Mouse (Mus musculus) left cerebral cortex, postnatal 36 days (tissue): ENCODE measurements around the gene Dync1li1. TPM values are rescaled to one million over a fixed set of nuclear protein-coding genes. Genes with fewer than 3 reads are reported as not detected.
"Not testable (repeated sequence)": the region's sequence is repeated elsewhere in the genome, so short reads cannot be mapped to it uniquely, and the experiment has no call there.

Experiments used
- DNase-seq, 2 experiments: peaks; one replicate each; pipeline ENCODE4 v3.0.0; 2021 to 2022; ENCODE audit warnings: low spot score in 2 of 2, mixed read lengths in 1 of 2
- intact Hi-C: fragments of 180-260 bp; cut with DNase I; formaldehyde crosslinking; loops from one replicate; pipeline ENCODE4 v1.15.1; 2025
- total RNA-seq, 2 experiments: library from RNA; stranded (reverse); gene quantifications; 2 replicates each; pipeline ENCODE4 v1.2.3; 2021

The Dync1li1 gene
- total RNA-seq, 2 experiments from 2014 or later: 91.3 to 92.5 TPM

DNA sequence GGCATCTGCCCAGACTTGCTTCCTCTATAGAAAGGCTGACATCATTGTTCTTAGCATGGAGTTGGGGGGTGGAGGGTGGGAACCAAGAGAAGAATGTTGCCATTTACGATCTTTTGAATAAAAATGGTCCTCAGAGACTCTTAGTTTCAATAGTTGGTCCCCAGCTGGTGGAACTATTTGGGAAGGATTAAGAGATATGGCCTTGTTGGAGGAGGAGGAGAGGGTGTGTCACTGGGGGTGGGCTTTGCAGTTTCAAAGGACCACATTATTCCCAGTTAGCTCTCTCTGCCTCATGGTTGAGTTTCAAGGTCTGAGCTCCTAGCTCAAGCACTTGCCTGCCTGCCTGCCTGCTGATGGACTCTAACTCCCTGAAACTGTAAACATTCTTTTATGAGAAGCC is 16.6 kb upstream of the Dync1li1 start:
- intact Hi-C loops: no loop called here
- no peak for DNase-seq

DNA sequence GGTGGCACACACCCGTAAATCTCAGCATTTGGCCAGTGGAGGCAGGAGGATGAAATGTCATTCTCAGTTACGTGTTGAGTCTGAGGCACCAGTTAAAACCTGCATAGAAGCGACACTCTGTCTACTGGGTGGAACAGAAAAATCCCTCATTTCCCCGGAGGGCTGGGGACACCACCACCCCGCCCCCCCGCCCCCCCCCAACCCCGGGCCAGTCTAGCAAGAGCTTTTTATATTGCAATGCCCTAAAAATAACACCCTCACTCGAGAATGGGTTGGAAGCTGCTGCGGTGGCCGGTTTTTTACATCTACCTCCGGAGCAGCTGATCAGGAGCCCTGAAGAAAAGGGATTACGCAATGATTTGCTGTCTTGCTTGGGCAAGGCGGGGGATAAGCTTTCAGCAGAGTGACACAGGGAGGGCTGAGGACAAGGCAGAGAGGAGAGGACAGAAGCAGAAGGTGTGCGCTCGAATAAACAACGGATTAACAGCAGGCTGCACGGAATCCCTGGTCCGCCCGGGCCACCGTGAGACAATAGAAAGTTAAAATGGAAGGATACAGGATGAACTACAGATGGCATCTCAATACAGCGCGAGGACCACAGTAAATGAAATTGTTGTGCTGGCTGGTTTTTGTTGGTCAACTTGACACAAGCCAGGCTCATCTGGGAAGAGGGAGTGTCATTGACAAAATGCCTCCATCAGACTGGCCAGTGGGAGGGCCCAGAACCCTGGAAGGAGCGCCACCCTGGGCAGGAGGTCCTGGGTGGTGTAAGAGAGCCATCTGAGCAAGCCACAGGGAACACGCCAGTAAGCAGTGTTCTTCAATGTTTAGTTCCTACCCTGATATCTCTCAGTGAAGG is 15.7 kb upstream of the Dync1li1 start:
- intact Hi-C loops: no loop called here
- peak; percentile 33 to 54 for DNase-seq

DNA sequence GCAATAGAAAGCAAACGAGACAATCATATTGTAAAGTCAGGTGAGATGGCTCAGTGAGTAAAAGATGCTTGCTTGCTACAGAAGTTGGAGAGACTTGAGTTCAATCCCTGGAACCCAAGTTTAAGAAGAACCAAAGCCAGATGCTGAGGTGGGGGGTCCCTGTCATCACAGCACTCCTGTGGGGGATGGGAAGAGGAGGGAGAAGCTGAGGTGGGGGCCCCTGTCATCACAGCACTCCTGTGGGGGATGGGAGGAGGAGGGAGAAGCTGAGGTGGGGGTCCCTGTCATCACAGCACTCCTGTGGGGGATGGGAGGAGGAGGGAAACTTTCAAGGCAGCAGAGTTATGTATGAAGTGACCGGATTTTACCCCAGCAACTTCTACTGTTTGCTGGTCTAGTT is 15.0 kb upstream of the Dync1li1 start:
- DNase-seq: no peak
- intact Hi-C loops: no loop called here

DNA sequence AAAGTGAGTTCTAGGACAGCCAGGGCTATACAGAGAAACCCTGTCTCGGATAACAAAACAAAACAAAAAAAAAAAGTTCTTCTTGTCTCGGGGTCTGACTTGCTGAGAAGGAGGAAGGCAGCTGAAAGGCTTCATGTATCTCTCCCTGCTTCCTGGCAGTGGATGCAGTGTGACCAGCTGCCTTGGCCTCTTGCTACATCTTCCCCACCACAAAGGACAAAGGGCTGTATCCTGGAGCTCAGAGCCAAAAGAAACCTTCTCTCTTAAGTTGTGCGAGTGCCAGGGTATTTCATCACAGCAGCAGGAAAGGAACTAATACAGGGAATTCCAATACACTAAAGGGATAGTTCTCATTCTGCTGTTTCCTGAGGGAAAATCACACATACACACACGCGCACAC is 10.0 kb upstream of the Dync1li1 start:
- no peak for DNase-seq
- intact Hi-C loops: no loop called here

DNA sequence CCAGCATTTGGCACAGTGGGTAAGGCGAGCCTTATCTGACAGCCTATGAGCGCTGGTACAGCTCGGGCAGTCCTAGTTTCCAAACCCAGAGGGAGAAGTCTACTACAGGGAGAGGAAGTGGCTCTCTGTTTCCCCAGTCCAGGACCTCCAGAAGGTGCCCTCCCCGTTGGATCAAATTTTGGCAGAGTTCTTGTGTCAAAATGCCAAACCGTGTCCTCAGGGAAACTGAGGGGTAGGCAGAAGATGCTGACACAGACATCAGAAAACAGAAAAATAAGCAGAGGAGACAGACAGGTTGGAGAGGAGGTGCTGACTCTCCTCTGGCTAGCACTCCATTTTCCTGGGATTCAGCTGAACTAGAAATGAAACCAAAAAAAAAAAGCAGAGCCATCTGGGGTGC is 8.6 kb upstream of the Dync1li1 start:
- intact Hi-C loops: no loop called here
- no peak for DNase-seq

DNA sequence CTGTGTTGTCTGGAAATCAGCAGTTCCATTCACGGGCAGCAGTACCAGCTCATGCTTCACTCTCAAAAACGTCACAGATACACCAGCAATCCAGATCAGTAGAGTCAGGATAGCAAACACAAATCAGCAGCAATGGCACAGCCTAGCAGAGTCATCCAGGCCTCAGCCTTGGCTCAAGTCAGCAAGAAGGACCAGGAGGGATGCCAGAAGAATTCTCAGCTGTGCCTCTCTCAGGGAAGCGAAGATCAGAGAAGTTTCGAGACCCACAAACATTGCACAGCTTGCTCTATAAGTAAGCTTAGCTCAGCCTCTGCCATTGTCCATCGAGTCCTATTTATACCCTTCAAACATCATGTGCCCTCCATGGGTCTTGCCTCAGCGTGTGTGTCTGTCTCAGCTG is 8.1 kb upstream of the Dync1li1 start:
- intact Hi-C loops: no loop called here
- DNase-seq: no peak

DNA sequence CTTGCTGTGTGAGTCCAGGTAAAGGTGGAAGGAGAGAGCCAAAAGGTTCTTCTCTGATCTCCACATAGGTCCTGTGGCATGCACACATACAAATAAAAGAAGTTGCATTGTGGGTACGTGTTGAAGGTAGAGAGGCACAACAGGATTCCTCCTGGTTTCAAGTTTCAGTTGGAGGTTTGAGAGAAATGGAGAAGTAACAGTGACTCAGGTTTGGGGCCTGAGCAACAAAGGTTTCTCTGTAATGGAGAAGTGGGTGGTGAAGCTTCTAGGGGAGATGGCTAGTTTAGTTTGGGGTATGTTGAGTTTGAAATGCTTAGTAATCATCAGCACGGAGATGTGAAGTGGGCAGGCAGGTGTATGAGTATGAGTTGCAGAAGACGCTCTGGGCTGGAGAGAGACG is 6.4 kb upstream of the Dync1li1 start:
- intact Hi-C loops: no loop called here
- DNase-seq: no peak

DNA sequence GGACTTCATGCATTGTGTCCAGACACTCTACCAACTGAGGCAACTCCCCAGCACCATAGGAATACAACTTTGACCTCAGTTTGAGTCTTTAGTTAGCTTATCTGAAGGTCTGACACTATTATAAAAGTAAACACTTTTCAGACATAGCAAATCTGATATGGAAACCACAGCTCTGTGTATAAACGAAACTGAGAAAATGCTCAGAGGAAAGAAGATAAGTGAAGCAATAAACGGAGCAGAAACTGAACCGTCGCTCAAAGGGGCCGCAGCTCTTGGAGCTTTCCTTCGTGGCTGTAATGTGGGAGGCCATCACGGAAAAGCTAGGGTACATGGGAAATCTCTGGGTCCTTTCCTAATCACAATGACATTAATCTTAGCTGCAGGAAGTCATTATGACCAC is 2.3 kb upstream of the Dync1li1 start:
- no peak for DNase-seq
- intact Hi-C loops: no loop called here

DNA sequence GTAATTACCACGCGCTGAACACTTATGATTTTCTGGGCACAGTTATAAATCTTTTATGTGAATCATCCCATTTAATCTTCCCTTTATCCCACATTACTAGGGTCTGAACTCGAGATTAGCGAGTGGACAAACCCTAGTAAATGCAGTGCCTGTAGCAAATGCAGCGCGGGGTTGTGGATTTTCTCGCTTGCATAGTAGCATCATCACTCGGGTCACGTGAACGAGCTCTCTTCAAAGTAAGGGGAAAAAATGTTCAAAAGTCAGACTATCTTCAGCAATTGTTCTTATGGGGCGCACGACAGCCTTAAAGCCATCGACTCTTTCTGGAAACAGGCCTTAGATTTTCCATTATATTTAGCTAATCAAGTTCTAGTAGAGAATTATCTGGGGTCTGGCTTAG is 951 bp upstream of the Dync1li1 start:
- DNase-seq: no peak
- intact Hi-C loops: loop anchor here (2.0 kb wide), 1 partner anchor 47 kb away; the partner anchor contains the start of gene Cnot10

DNA sequence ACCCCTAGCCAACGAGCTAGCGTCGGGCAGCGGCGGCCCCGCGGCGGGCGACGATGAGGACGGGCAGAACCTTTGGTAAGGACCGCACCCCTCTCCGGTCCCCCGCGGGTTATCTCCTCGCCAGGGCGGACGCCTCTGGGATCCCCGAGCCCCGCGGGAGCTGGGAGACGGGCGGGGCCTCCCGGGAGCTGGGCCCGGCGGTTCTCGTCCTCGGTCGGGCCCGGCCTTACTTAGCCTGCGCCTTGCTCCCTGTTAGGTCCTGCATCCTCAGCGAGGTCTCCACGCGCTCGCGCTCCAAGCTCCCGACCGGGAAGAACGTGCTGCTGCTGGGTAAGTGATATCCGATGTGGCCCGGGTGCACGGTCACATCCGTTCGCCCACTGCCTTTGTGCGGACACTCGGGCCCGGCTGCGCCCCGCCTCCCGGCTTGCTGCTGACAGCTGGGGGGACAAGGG is 390 bp downstream of the Dync1li1 start:
- intact Hi-C loops: loop anchor here (2.0 kb wide), 1 partner anchor 48 kb away; the partner anchor contains the start of gene Cnot10
- DNase-seq: no peak

DNA sequence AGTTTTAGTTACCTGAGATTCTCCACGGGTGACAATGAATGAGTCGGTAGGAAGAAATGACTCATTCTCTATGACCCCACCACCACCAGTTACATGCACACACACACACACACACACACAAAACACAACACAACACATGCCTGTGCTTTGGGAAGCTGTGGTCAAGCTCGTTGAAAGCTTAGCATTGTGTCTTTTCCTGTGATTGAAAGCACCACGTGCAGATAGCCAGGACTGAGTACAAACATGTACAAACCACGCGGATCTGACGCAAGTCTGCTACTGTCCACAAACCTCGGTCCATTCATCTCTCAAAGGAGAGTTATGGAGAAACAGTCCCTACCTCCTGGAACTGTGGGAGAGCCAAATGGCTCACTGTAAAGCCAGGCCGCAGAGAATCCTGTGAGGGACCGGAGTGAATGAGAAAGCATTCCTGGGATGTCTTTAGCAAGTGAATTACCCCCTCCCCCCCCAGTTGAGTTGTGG is 1.6 kb downstream of the Dync1li1 start:
- no peak for DNase-seq
- intact Hi-C loops: no loop called here

DNA sequence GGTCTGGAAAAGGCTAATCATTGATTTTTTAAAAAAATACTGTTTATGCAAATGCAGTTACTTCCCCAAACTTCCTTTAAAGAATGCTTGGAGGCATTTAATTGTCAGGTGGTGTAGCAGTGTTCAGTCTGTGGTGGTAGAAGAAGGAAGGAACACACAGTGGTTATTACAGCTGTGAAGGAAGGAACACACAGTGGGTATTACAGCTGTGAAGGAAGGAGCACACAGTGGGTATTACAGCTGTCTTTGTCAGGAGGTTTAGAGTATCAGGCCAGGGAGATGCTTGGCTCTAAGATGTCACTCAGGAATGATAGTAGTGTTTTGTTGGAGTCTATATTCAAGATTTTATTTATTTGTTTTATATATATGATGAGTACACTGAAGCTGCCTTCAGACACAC is 2.5 kb downstream of the Dync1li1 start:
- intact Hi-C loops: no loop called here

DNA sequence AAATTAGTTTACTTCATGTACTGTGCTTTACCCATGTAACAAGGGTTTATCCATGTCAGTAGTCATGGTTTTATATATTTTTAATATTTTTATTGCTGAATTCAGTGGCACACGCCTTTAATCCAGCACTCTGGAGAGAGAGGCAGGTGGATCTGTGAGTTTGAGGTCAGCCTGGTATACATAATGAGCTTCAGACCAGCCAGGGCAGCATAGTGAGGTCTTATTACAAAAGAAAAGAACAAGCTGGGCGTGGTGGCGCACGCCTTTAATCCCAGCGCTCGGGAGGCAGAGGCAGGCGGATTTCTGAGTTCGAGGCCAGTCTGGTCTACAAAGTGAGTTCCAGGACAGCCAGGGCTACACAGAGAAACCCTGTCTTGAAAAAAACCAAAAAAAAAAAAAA is 7.1 kb downstream of the Dync1li1 start:
- intact Hi-C loops, DNase-seq: not testable (repeated sequence)

More for the DNA sequence above, 2.5 kb downstream of the Dync1li1 start:
- DNase-seq: no peak

DNA sequence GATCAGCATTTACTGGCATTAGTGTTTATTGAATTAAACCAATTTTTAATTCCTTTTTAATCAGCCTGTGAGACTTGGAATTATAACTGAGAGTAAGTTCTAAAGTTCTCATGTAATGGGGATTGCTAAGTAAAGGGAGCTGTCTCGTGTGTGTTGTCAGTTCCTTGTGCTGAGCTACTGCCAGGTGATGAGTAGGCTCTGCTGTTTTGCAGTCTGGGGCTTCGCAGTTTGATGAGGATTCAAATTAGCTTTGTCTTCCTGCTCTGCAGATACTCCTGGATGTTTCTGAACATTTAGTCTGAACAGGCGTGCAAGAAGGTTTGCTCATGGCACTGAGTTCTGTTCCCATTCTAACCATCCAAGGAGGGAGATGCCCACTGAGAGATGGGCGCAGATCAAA is 8.5 kb downstream of the Dync1li1 start:
- intact Hi-C loops: no loop called here
- no peak for DNase-seq

DNA sequence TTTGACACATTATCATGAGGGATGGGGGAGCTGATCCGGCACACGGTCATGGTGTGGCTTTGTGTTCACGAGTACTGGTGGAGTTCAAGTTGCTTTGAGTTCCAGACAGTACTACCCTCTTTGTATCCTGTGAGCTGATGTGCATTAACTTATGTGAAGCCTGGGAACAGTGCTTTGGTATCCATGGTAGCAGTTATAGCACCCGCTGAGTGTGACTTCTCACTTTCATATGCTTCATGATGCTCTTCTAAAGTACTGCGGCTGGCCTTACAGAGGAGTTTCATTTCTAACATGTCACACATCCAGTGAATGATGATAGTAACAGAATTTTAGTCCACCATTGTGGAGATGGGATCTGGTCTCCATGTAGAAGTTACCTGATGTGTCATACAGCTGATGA is 9.3 kb downstream of the Dync1li1 start:
- intact Hi-C loops: no loop called here
- no peak for DNase-seq

DNA sequence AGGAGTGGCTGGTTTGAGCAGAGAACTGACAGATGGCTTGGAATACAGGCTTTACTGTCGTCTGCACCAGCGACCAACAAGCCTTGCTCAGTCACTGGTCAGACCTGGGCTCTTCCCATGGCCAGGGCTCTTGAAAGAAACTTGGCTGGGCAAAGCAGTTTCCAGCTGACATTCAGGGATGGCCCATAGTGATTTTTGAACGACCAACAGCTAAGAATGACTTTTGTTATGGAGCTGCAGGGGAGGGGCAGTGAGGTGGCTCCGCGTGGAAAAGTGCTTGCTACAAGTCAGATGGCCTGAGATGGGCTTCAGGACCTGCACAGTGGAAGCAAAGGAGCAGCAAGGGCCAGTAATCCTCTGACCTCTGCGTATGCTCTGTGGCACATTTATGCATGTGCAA is 10.7 kb downstream of the Dync1li1 start:
- DNase-seq: no peak
- intact Hi-C loops: no loop called here

DNA sequence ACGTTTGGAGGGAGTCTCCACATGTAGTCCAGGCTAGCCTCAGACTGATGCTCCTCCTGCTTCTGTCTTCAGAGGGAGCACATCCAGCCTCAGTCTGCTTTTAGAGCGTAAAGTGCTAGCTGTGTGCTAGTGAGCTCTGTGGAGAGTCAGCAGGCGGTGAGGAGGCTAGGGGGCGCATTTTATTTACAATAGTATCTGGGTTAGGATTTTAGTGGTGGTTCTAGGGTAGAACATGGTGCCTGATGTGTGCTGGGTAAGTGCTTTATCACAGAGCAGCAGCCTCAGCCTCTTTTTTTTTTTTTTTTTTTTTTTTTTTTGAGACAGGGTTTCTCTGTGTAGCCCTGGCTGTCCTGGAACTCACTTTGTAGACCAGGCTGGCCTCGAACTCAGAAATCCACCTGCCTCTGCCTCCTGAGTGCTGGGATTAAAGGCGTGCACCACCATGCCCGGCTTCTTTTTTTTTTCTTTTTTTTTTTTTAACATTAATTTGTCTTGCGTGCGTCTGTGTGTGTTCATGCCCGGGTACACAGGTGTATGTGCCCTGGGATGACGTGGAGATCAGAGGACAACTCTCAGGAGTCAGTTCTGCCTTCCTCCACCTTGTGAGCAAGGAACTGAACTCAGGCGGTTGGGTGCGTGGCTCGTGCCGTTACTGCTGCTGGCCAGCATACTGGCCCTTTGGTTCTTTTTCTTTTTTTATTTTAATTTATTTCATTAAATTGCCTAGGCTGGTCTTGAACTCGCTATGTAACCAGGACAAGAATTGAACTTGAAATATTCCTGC is 11.5 kb downstream of the Dync1li1 start:
- intact Hi-C loops: no loop called here
- DNase-seq: no peak

DNA sequence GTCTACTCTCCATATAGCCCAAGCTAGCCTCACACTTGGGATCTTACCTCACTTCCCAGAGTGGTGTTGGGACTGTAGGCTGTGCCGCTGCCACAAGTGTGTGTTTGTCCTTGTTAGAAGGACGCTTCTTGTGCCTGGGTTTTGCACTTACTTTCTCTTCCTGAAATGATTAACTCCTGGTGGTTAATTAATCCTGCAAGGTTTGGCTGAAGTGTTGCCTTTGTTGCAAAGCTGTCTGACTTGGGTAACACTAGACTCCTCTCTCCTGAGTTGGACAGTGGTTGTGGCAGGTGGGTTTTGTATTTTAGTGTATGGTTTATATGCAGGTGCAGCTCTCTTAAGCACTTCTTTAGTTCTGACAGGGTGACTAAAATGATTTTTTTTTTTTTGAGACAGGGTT is 12.4 kb downstream of the Dync1li1 start:
- intact Hi-C loops: no loop called here
- DNase-seq: no peak

DNA sequence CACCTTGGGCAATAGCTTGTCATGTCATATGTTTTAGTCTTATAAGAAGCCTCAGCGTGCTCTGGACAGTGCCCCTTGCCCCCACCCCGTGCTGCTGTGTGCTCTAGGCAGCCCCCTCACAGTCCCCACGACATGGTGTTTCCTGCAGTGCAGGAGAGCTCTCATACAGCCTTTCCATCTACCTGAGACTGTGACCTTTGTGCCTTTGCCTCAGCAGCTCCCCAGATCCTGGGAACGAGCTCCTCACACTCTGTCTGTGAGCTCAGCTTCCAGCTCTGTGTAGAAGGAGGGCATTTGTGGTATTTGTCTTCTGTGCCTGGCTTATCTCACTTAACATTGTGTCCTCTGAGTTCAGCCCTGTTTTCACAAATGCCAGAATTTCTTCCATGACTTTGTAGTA is 13.3 kb downstream of the Dync1li1 start:
- intact Hi-C loops: no loop called here
- DNase-seq: no peak

DNA sequence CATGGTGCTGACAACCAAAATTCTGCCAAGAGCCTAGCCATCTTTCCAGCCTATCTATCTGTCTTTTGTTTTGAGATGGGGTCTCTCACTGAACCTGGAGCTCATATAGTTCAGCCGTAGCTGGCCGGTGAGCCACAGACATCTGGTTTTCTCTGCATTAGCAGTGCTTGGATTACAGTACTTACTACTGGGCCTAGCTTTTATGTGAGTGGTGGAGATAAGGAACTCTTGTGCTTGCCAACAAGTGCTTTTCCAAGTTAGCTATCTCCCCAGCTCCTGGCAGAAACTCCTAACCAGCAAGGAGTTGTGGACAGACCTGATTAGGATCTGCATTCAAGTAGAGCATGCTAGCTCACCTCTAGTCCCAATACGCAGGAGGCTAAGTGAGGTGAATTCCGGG is 19.2 kb downstream of the Dync1li1 start:
- DNase-seq: no peak
- intact Hi-C loops: no loop called here

DNA sequence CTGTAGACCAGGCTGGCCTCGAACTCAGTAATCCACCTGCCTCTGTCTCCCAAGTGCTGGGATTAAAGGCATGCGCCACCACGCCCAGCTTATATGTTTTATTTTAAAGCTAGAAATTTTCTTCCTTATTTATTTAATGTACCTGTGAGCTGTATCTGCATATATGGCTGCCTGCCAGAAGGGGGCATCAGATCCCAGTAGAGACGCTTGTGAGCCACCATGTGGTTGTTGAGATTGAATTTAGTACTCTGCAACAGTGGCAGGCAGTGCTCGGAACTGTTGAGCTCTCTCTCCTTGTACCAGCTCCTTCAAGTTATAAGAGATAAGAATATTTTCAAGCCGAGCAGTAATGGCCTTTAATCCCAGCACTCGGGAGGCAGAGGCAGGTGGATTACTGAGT is 21.8 kb downstream of the Dync1li1 start:
- DNase-seq: no peak
- intact Hi-C loops: no loop called here
